In the genomic region with DNA sequence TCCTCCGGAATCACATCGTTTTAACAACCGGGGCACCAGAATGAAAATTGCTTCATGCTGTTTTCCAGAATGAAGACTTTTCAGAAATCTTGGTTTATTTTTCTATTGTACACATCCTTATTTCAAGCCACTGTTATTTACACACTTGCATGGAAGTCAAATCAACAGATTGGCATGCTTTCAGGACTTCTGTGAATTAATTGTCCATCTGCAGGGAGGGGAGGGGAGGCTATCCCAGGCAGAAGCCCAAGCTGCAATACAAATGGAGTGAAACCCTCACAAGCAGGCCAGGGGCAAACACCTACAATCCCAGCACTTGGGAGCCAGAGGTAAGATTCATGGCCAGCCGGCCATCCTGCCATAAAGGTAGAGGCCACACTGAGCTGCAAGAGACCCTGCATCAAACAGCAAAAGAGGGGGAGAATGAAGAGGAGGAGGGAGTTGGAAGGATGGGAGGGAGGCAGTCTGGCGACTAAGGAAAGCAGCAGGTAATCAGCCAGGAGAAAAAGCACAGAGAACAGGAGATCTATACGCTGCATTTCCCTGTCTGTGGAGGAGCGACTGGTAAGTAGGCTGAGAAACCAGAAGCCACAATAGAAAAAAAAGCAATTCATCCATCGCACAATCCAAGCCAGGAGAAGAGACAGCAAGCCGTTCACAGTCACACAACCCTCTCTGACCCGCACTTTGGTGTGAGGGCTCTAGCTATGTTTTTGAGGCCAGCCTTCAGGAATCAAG, we compare ENCODE assay signal across 21 mouse cellular contexts. TPM values are rescaled to one million over a fixed set of nuclear protein-coding genes. Genes with fewer than 3 reads are reported as not detected.
DNase-seq lines count a peak whose midpoint lies in the region; ATAC-seq lines count a peak whose summit lies in the region.
"Had no signal": no experiment of that assay in that cellular context is flagged by ENCODE, and none has a peak within 500 bp of the region (broad histone marks: within the 10 kb centered on the region; RNA-seq: fewer than 3 reads in every experiment).

No protein-coding gene starts in this region.

- peak overlapping the region; percentile 50; the same call in 1 of the 2 replicates for H3K27ac ChIP-seq in forebrain, embryonic 15.5 days (replicated peaks)
- no peak overlapping the region; the same call in 1 of the 2 replicates for H3K27ac ChIP-seq in forebrain, embryonic 13.5 days
- H3K27ac ChIP-seq in hindbrain, embryonic 16.5 days (ENCODE audit: low read depth, low read length), result peak overlapping the region; percentile 17; the same call in 1 of the 2 replicates
- H3K27ac ChIP-seq in hindbrain, embryonic 14.5 days, result no peak overlapping the region
- H3K27ac ChIP-seq: embryonic facial prominence, embryonic 13.5 days; heart, adult 2 months; heart, embryonic 13.5 days; liver, embryonic 13.5 days had no signal

- peaks cover 8% of the 10 kb centered on the region for H3K4me1 ChIP-seq in forebrain, embryonic 15.5 days
- H3K4me1 ChIP-seq in forebrain, embryonic 13.5 days, result 0 out of 2 replicates have a peak, but pooled peaks cover 6% of the 10 kb centered on the region
- peaks cover 8% of the 10 kb centered on the region for H3K4me1 ChIP-seq in hindbrain, embryonic 16.5 days (ENCODE audit: control insufficient read depth, insufficient read depth, low read depth, low read length)
- no peaks in the 10 kb centered on the region; the same call in 1 of the 2 replicates for H3K4me1 ChIP-seq in hindbrain, embryonic 14.5 days (replicated peaks; ENCODE audit: control insufficient read depth, insufficient read depth, low read length)
- H3K4me1 ChIP-seq: liver, embryonic 13.5 days had no signal

- H3K4me2 ChIP-seq in forebrain, embryonic 15.5 days (replicated peaks), result no peak overlapping the region
- H3K4me2 ChIP-seq in forebrain, embryonic 13.5 days, result no peak overlapping the region
- no peak overlapping the region for H3K4me2 ChIP-seq in hindbrain, embryonic 16.5 days (ENCODE audit: low read length)
- H3K4me2 ChIP-seq in hindbrain, embryonic 14.5 days (replicated peaks), result no peak overlapping the region
- H3K4me2 ChIP-seq: embryonic facial prominence, embryonic 13.5 days; heart, embryonic 13.5 days; liver, embryonic 13.5 days; midbrain, embryonic 11.5 days had no signal

- no peaks in the 10 kb centered on the region for H3K9me3 ChIP-seq in forebrain, embryonic 15.5 days
- 0 out of 2 replicates have a peak, but pooled peaks cover 7% of the 10 kb centered on the region for H3K9me3 ChIP-seq in forebrain, embryonic 13.5 days (replicated peaks)
- no peaks in the 10 kb centered on the region for H3K9me3 ChIP-seq in hindbrain, embryonic 16.5 days (ENCODE audit: control insufficient read depth, low read length)
- H3K9me3 ChIP-seq in hindbrain, embryonic 14.5 days (ENCODE audit: control insufficient read depth, low read length), result no peaks in the 10 kb centered on the region
- H3K9me3 ChIP-seq: embryonic facial prominence, embryonic 13.5 days; heart, embryonic 13.5 days; liver, embryonic 13.5 days had no signal

- no peak overlapping the region for H3K4me3 ChIP-seq in forebrain, embryonic 15.5 days
- H3K4me3 ChIP-seq in forebrain, embryonic 13.5 days, result no peak overlapping the region
- H3K4me3 ChIP-seq in hindbrain, embryonic 16.5 days (ENCODE audit: low read length), result no peak overlapping the region
- no peak overlapping the region for H3K4me3 ChIP-seq in hindbrain, embryonic 14.5 days (replicated peaks; ENCODE audit: low read length)
- H3K4me3 ChIP-seq: embryonic facial prominence, embryonic 13.5 days; heart, adult 2 months; heart, embryonic 13.5 days; liver, embryonic 13.5 days had no signal

- WGBS in forebrain, embryonic 15.5 days, result 71% methylated on average over 10 of the region's 10 CpGs
- WGBS in forebrain, embryonic 13.5 days, result 85% methylated on average over 10 of the region's 10 CpGs
- 74% methylated on average over 10 of the region's 10 CpGs for WGBS in hindbrain, embryonic 16.5 days
- 87% methylated on average over 10 of the region's 10 CpGs for WGBS in hindbrain, embryonic 14.5 days

- no peak overlapping the region for H3K9ac ChIP-seq in forebrain, embryonic 15.5 days (replicated peaks)
- H3K9ac ChIP-seq in forebrain, embryonic 13.5 days, result no peak overlapping the region
- peak overlapping the region; percentile 17 for H3K9ac ChIP-seq in hindbrain, embryonic 16.5 days (ENCODE audit: low read depth, low read length)
- no peak overlapping the region for H3K9ac ChIP-seq in hindbrain, embryonic 14.5 days
- H3K9ac ChIP-seq: embryonic facial prominence, embryonic 13.5 days; heart, embryonic 13.5 days; liver, embryonic 13.5 days had no signal

- DNase-seq in hindbrain, embryonic 14.5 days (ENCODE audit: low spot score), result no peak
- DNase-seq in cerebellum, adult 9-10 months, result peak; percentile 58
- peak; percentile 31 to 38 for DNase-seq in cerebellum, postnatal 25 days
- no peak for DNase-seq in embryo, embryonic 10 days (ENCODE audit: low spot score)
- DNase-seq: adrenal gland, adult 8-10 months; embryo, embryonic 11 days; gastrocnemius, postnatal 25 days; heart, adult 2 months; kidney, postnatal 25 days; liver, embryonic 13.5 days; lung, adult 2 months; lung, postnatal 14 days; thymus, adult 18-20 months; thymus, postnatal 4 days had no signal

- ATAC-seq in forebrain, embryonic 15.5 days (replicated peaks), result peak; percentile 43; the same call in 1 of the 2 replicates
- no peak for ATAC-seq in forebrain, embryonic 13.5 days
- ATAC-seq in hindbrain, embryonic 16.5 days, result no peak
- no peak for ATAC-seq in hindbrain, embryonic 14.5 days (ENCODE audit: low FRiP score)
- ATAC-seq: intestine, postnatal 0 days had no signal

- H3K27me3 ChIP-seq in forebrain, embryonic 15.5 days, result no peaks in the 10 kb centered on the region
- H3K27me3 ChIP-seq in forebrain, embryonic 13.5 days, result no peaks in the 10 kb centered on the region
- no peaks in the 10 kb centered on the region for H3K27me3 ChIP-seq in hindbrain, embryonic 16.5 days (replicated peaks; ENCODE audit: control insufficient read depth, insufficient read depth, low read length)
- no peaks in the 10 kb centered on the region for H3K27me3 ChIP-seq in hindbrain, embryonic 14.5 days (ENCODE audit: control insufficient read depth, insufficient read depth, low read length)
- H3K27me3 ChIP-seq: embryonic facial prominence, embryonic 13.5 days; heart, embryonic 13.5 days; liver, embryonic 13.5 days had no signal

- H3K36me3 ChIP-seq in forebrain, embryonic 15.5 days, result no peaks in the 10 kb centered on the region
- no peaks in the 10 kb centered on the region for H3K36me3 ChIP-seq in forebrain, embryonic 13.5 days (ENCODE audit: poor library complexity, severe bottlenecking)
- H3K36me3 ChIP-seq in hindbrain, embryonic 16.5 days (ENCODE audit: control insufficient read depth, insufficient read depth, low read length), result no peaks in the 10 kb centered on the region
- no peaks in the 10 kb centered on the region for H3K36me3 ChIP-seq in hindbrain, embryonic 14.5 days (replicated peaks; ENCODE audit: control insufficient read depth, insufficient read depth)
- H3K36me3 ChIP-seq: embryonic facial prominence, embryonic 13.5 days; heart, embryonic 13.5 days; liver, embryonic 13.5 days had no signal

RNA-seq across cellular contexts. Expression of a gene that starts 48.7 kb away (rescaled TPM):
- polyA plus RNA-seq in forebrain, embryonic 15.5 days (2015; fragmentation: Nextera tagmentation; extraction: Ambion mirVana), result 35.5 and 39.6 TPM in 2 replicates
- 20.6 and 25.4 TPM in 2 replicates for polyA plus RNA-seq in forebrain, embryonic 13.5 days (2015; fragmentation: Nextera tagmentation; extraction: Ambion mirVana)
- 43.5 and 50.6 TPM in 2 replicates for polyA plus RNA-seq in hindbrain, embryonic 16.5 days (2015; fragmentation: Nextera tagmentation; extraction: Ambion mirVana)
- polyA plus RNA-seq in hindbrain, embryonic 14.5 days (2014; fragmentation: Nextera tagmentation; extraction: Ambion mirVana), result 38.7 and 43.3 TPM in 2 replicates

Comparison
In these comparisons a context has a peak if more than half of its experiments do, and no peak if none do; other contexts are left out.
1. H3K27ac ChIP-seq: peak in forebrain, embryonic 15.5 days (single experiment) and hindbrain, embryonic 16.5 days (single experiment); none in forebrain, embryonic 13.5 days (single experiment) and hindbrain, embryonic 14.5 days (single experiment).
2. DNase-seq: peak in cerebellum, adult 9-10 months (single experiment) and cerebellum, postnatal 25 days (2 of 2); none in hindbrain, embryonic 14.5 days (single experiment) and embryo, embryonic 10 days (single experiment).